Mouse (Mus musculus) midbrain, embryonic 11.5 days (tissue): ENCODE measurements around the gene Ndufa4l2. TPM values are rescaled to one million over a fixed set of nuclear protein-coding genes. Genes with fewer than 3 reads are reported as not detected.

Source experiments
- ATAC-seq: fragments of 200-750 bp; cut with Nextera tagmentation; 2 replicates; pipeline ENCODE4 v1.8.0; 2017; ENCODE audit warnings: moderate TSS enrichment, moderate library complexity; ENCODE audit not compliant: low FRiP score
- DNase-seq: peaks from one replicate; pipeline ENCODE4 v3.0.0; 2015; ENCODE audit warnings: low spot score; ENCODE audit errors: missing footprints
- H3K27ac ChIP-seq: fragments of 300-500 bp; sonication (generic); 2 replicates; pipeline ENCODE4 v1.5.1; 2014; ENCODE audit warnings: low read depth, low read length
- H3K27me3 ChIP-seq: fragments of 300-500 bp; sonication (generic); 2 replicates; pipeline ENCODE4 v1.6.1; 2014; ENCODE audit warnings: mild to moderate bottlenecking, low read length, moderate library complexity, mixed read lengths; ENCODE audit not compliant: control insufficient read depth, insufficient read depth
- H3K36me3 ChIP-seq: fragments of 300-500 bp; sonication (generic); 2 replicates; pipeline ENCODE4 v1.6.1; 2014; ENCODE audit warnings: mild to moderate bottlenecking, low read length, moderate library complexity, mixed read lengths; ENCODE audit not compliant: control insufficient read depth, insufficient read depth
- H3K4me1 ChIP-seq: fragments of 300-500 bp; sonication (generic); 2 replicates; pipeline ENCODE4 v1.6.1; 2014; ENCODE audit warnings: low read length; ENCODE audit not compliant: control insufficient read depth, insufficient read depth
- H3K4me2 ChIP-seq: fragments of 300-500 bp; sonication (generic); 2 replicates; pipeline ENCODE4 v1.6.1; 2014; ENCODE audit warnings: mild to moderate bottlenecking, moderate library complexity
- H3K4me3 ChIP-seq: fragments of 300-500 bp; sonication (generic); 2 replicates; pipeline ENCODE4 v1.5.1; 2014; ENCODE audit warnings: low read depth, low read length
- H3K9ac ChIP-seq: fragments of 300-500 bp; sonication (generic); 2 replicates; pipeline ENCODE4 v1.6.1; 2014; ENCODE audit warnings: low read length
- H3K9me3 ChIP-seq: fragments of 300-500 bp; sonication (generic); 2 replicates; pipeline ENCODE4 v1.6.1; 2016; ENCODE audit warnings: low read length; ENCODE audit not compliant: control insufficient read depth
- WGBS: fragments of 180-500 bp; shearing (Covaris S2); extraction: QIAGEN DNeasy Blood & Tissue Kit; methylation state at CpG from one replicate; pipeline ENCODE4 v1.1.7; 2014; 5-methylcytosine and 5-hydroxymethylcytosine counted together
- polyA plus RNA-seq: library from polyadenylated mRNA; unstranded; fragments of >200 nt; fragmentation: Nextera tagmentation; extraction: Ambion mirVana; gene quantifications from 2 replicates; pipeline ENCODE4 v1.2.1, GENCODE M21; 2014

Gene Ndufa4l2
- 3.6 and 5.7 TPM in 2 replicates for polyA plus RNA-seq

DNA sequence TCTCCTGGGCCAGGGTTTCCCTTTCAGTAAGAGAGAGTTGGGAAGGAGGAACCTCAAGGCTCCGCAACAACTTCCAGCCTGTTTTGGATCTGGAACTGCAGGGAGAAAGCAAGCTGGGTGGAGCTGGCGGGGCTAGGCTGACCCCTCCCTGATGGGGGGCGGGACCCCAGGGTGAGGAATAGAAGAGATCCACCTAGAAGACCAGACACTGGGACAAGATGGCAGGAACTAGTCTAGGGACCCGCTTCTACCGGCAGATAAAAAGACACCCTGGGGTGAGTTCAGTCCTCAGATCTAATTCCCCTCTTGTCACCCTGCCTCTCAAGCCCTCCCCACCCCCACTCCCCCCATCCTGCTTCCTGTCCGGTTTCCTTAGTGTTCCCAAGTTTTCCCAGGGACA, at the start of gene Ndufa4l2:
Ndufa4l2 (plus strand) TSS at position 204 of the 400 bp plus-strand sequence.
- peaks cover 10% of the 10 kb centered on the region for H3K36me3 ChIP-seq
- H3K4me2 ChIP-seq, result peak within 1 kb of the TSS; percentile 34
- peak within 1 kb of the TSS; percentile 64; the same call in 1 of the 2 replicates for H3K27ac ChIP-seq
- no peak within 1 kb of the TSS for H3K4me3 ChIP-seq
- peaks cover 47% of the 10 kb centered on the region for H3K27me3 ChIP-seq
- peak within 1 kb of the TSS; percentile 45 for H3K9ac ChIP-seq
- no peaks in the 10 kb centered on the region for H3K9me3 ChIP-seq
- peaks cover 62% of the 10 kb centered on the region for H3K4me1 ChIP-seq
- WGBS, result 8% methylated on average over 6 of the region's 6 CpGs
- ATAC-seq (no peak), DNase-seq (peak; percentile 90)

GRCm38 (mm10) chr10:127471281-127471988, 43.3 kb upstream of the Ndufa4l2 start:
- WGBS, result 76% methylated on average over 15 of the region's 15 CpGs
- no peak overlapping the region for H3K4me2 ChIP-seq
- no peaks in the 10 kb centered on the region for H3K9me3 ChIP-seq
- H3K9ac ChIP-seq, result no peak overlapping the region
- DNase-seq, result no peak
- peaks cover 2% of the 10 kb centered on the region; the same call in 1 of the 2 replicates for H3K36me3 ChIP-seq
- no peaks in the 10 kb centered on the region for H3K4me1 ChIP-seq
- H3K27ac ChIP-seq, result no peak overlapping the region
- H3K4me3 ChIP-seq, result no peak overlapping the region
- no peaks in the 10 kb centered on the region for H3K27me3 ChIP-seq
- ATAC-seq, result no peak

DNA sequence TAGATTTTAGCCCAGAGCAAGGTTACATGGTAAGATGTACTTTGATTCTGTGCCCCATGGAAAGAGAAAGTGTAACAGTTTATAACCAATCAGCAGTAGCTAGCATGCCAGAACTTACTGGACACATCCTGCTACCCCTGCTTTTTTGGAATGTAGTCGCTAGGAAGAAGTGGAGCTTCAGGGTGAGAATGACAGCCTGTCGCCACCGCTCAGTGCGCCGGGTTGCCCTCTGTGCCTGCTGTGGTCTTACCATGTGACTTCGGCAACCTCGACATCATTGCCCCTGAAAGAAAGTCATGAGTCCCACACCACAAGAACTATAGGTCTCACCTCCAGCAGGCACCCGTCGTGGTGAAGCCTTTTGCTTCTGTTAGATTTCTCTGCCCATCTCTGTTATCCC, 42.0 kb upstream of the Ndufa4l2 start:
- Histone ChIP-seq H3K4me3 (no peak overlapping the region), H3K36me3 (peaks cover 2% of the 10 kb centered on the region; the same call in 1 of the 2 replicates), H3K9ac (no peak overlapping the region), H3K4me1 (no peaks in the 10 kb centered on the region), H3K27ac (no peak overlapping the region), H3K27me3 (no peaks in the 10 kb centered on the region), H3K4me2 (no peak overlapping the region), H3K9me3 (no peaks in the 10 kb centered on the region)
- ATAC-seq (no peak), DNase-seq (no peak)
- 87% methylated on average over 9 of the region's 9 CpGs for WGBS

DNA sequence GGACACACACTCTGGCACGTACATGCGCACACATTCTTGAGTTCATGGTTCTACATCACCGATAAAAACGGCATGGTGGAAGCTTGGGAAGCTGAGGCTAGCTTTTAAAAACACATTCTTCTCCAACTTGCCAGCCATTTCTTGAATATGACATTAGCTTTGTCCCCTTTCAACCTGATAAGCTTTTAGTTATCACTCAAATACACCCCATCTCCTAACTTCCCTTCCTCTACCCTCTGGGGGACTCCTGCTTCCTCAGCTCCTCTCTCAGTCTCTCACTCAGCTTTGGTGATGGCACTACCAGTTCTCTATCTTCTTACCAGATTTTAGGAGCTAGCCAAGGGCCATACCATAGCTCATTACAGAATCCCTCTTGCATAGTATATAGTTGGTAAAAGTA, 39.6 kb upstream of the Ndufa4l2 start:
- H3K27me3 ChIP-seq, result no peaks in the 10 kb centered on the region
- H3K36me3 ChIP-seq, result peaks cover 2% of the 10 kb centered on the region; the same call in 1 of the 2 replicates
- H3K27ac ChIP-seq, result no peak overlapping the region
- no peaks in the 10 kb centered on the region for H3K4me1 ChIP-seq
- no peaks in the 10 kb centered on the region for H3K9me3 ChIP-seq
- no peak overlapping the region for H3K4me3 ChIP-seq
- H3K4me2 ChIP-seq, result no peak overlapping the region
- H3K9ac ChIP-seq, result no peak overlapping the region
- ATAC-seq (no peak), DNase-seq (no peak)
- 94% methylated on average over 4 of the region's 4 CpGs for WGBS

- H3K9ac ChIP-seq, result no peak overlapping the region
- no peaks in the 10 kb centered on the region for H3K27me3 ChIP-seq
- H3K4me2 ChIP-seq, result no peak overlapping the region
- ATAC-seq (no peak), DNase-seq (peak; percentile 26)
- no peak overlapping the region for H3K27ac ChIP-seq
- WGBS, result 92% methylated on average over 3 of the region's 3 CpGs
- H3K4me1 ChIP-seq, result no peaks in the 10 kb centered on the region
- H3K9me3 ChIP-seq, result no peaks in the 10 kb centered on the region
- H3K4me3 ChIP-seq, result no peak overlapping the region
- no peaks in the 10 kb centered on the region for H3K36me3 ChIP-seq
These were observed 38.2 kb upstream of the Ndufa4l2 start for GRCm38 (mm10) chr10:127476541-127476940.

DNA sequence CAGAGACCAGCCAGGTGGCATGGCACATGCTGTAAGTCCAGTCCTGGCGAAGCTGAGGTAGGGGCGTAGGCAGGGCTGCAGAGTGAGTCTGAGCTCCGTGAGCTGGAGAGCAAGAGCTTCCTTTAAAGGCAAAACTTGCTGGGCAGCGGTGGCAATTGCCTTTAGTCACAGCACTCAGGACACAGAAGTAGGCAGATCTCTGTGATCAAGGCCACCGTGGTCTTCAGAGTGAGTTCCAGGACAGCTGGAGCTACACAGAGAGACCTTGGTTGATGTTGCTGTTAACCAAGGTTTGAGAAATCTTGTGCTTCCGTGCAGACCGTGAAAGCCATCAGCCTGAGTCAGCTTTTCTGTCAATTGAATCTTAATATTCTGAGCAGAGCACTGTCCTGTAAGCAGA, 37.5 kb upstream of the Ndufa4l2 start:
- no peaks in the 10 kb centered on the region for H3K36me3 ChIP-seq
- no peaks in the 10 kb centered on the region for H3K9me3 ChIP-seq
- H3K27ac ChIP-seq, result no peak overlapping the region
- H3K9ac ChIP-seq, result no peak overlapping the region
- H3K4me3 ChIP-seq, result no peak overlapping the region
- H3K27me3 ChIP-seq, result no peaks in the 10 kb centered on the region
- DNase-seq (no peak), ATAC-seq (no peak)
- H3K4me1 ChIP-seq, result no peaks in the 10 kb centered on the region
- H3K4me2 ChIP-seq, result no peak overlapping the region
- 84% methylated on average over 7 of the region's 7 CpGs for WGBS

DNA sequence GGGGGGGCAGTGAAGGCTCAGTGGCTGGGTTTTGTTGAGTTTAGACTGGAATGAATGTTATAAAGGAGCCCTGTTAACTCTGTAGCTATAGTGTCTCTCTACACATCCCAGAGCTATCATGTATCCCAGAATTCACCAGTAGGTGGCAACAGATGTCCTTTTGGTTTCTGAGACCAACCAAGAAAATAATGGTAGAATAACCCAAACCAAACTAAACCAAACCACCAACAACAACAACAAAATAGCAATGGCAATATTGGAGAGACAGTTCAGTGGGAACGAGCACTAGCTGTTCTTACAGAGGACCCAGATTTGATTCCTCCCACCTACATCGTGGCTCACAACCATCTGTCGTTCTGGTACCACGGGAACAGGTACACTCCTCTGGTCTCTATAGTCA, 35.6 kb upstream of the Ndufa4l2 start:
- no peaks in the 10 kb centered on the region for H3K27me3 ChIP-seq
- 94% methylated on average over 4 of the region's 4 CpGs for WGBS
- no peak overlapping the region for H3K4me2 ChIP-seq
- H3K36me3 ChIP-seq, result no peaks in the 10 kb centered on the region
- H3K4me1 ChIP-seq, result no peaks in the 10 kb centered on the region
- no peak overlapping the region for H3K27ac ChIP-seq
- no peak overlapping the region for H3K4me3 ChIP-seq
- no peak overlapping the region for H3K9ac ChIP-seq
- H3K9me3 ChIP-seq, result no peaks in the 10 kb centered on the region
- DNase-seq (peak; percentile 83), ATAC-seq (no peak)

DNA sequence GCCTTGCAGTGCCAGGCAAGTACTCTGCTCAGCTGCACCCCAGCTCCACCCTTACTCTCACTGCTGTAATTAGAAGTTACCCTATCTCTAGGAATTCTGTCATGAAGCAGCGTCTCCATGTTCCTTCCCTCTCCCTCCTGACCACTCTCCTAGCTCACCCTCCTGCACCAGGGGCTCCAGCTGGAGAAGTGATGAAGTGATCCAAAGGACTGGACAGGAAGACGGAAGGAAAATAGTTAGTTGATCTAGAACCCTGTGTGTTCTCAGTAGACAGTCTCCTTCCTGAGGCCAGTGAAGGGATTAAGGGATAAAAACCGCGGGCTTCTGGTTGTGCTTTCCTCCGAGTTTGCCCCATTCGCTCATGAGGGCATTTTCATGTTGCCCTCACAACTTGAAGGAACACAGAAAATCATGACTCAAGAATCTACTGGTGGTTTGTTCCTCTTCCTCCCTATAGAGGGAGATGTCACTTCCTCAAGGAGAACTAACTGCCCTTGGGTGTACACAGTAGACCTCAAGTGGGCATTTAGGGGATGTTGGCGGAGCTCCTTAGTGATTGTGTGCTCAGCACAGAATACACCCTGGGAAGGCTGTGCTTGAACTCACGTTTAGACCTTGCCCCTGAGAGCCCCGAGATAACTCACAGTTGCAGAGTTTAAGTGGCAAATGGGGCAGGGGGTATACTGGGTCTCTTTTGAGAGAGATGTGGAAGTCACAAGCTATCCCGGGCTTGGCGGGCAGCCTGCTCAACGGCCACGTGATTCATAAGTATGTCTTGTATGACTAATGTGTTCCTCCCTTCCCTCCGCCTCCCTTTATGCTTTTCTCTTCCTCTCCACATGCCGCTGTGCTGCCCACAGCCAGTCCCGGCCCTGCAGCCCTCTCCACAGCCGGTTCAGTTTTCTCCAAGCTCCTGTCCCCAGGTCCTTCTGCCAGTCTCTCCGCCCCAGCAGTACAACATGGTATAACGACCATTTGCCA, 33.6 kb upstream of the Ndufa4l2 start:
- 90% methylated on average over 19 of the region's 19 CpGs for WGBS

DNA sequence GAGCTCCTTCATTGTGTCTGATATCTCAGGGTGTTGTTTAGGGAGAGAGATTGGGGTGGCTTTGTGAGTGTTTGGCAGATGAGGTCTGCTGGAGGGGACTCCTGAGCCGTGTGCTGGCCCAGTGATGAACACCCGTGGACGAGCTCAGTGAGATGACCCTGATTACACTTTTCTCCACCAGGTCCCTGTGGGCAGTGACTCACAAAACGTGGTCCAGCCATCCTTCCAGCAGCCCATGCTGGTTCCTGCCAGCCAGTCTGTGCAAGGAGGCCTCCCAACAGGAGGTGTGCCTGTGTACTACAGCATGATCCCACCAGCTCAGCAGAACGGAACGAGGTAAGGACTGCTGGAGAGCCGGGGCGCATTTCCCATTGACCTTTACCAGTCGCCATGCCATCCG, 29.5 kb upstream of the Ndufa4l2 start:
- no peaks in the 10 kb centered on the region for H3K27me3 ChIP-seq
- WGBS, result 91% methylated on average over 10 of the region's 10 CpGs
- ATAC-seq, result no peak
- H3K4me3 ChIP-seq, result no peak overlapping the region
- no peak overlapping the region for H3K4me2 ChIP-seq
- no peaks in the 10 kb centered on the region for H3K9me3 ChIP-seq
- DNase-seq, result no peak
- H3K27ac ChIP-seq, result no peak overlapping the region
- H3K9ac ChIP-seq, result no peak overlapping the region
- peaks cover 6% of the 10 kb centered on the region for H3K36me3 ChIP-seq
- H3K4me1 ChIP-seq, result no peaks in the 10 kb centered on the region

More for the DNA sequence above, 33.6 kb upstream of the Ndufa4l2 start:
- no peak overlapping the region for H3K4me3 ChIP-seq
- no peaks in the 10 kb centered on the region for H3K4me1 ChIP-seq
- H3K27ac ChIP-seq, result no peak overlapping the region
- no peak overlapping the region for H3K4me2 ChIP-seq
- no peaks in the 10 kb centered on the region for H3K27me3 ChIP-seq
- no peaks in the 10 kb centered on the region for H3K36me3 ChIP-seq
- no peak overlapping the region for H3K9ac ChIP-seq
- H3K9me3 ChIP-seq, result no peaks in the 10 kb centered on the region
- no peak for ATAC-seq
- peak; percentile 45 for DNase-seq
